Mouse (Mus musculus) heart, embryonic 14.5 days (tissue): ENCODE data around the gene Dnajc22. TPM values are rescaled to one million over a fixed set of nuclear protein-coding genes. Genes with fewer than 3 reads are reported as not detected.

ENCODE experiments used
- ATAC-seq: fragments of 200-750 bp; cut with Nextera tagmentation; 2 replicates; pipeline ENCODE4 v1.8.0; 2017; ENCODE audit warnings: low read depth, moderate TSS enrichment; ENCODE audit not compliant: insufficient number of reproducible peaks, insufficient read depth, low FRiP score
- H3K27ac ChIP-seq, 2 experiments: fragments of 200-500 bp in 1 of 2; fragments of 300-500 bp in 1 of 2; sonication (generic) in 1 of 2; replicated peaks in 1 of 2; 2 replicates each; pipeline ENCODE4 v1.5.1; 2012 to 2014; ENCODE audit warnings: low read depth in 2 of 2, low read length in 2 of 2, control low read depth in 1 of 2, mild to moderate bottlenecking in 1 of 2, mixed read lengths in 1 of 2; ENCODE audit not compliant: control insufficient read depth in 1 of 2, insufficient read depth in 1 of 2
- H3K27me3 ChIP-seq: fragments of 300-500 bp; sonication (generic); 2 replicates; pipeline ENCODE4 v1.6.1; 2014; ENCODE audit warnings: mild to moderate bottlenecking, low read length, control low read depth; ENCODE audit not compliant: control insufficient read depth, insufficient read depth
- H3K36me3 ChIP-seq: fragments of 300-500 bp; sonication (generic); 2 replicates; pipeline ENCODE4 v1.6.1; 2014; ENCODE audit warnings: mild to moderate bottlenecking, control low read depth, low read length, mixed read lengths; ENCODE audit not compliant: control insufficient read depth, insufficient read depth
- H3K4me1 ChIP-seq, 2 experiments: fragments of 200-500 bp in 1 of 2; fragments of 300-500 bp in 1 of 2; sonication (generic) in 1 of 2; 2 replicates each; pipeline ENCODE4 v1.6.1; 2012 to 2014; ENCODE audit warnings: low read length in 2 of 2, control low read depth in 1 of 2, mixed read lengths in 1 of 2; ENCODE audit not compliant: control insufficient read depth in 2 of 2, insufficient read depth in 2 of 2
- H3K4me2 ChIP-seq: fragments of 300-500 bp; sonication (generic); 2 replicates; pipeline ENCODE4 v1.6.1; 2014; ENCODE audit warnings: mild to moderate bottlenecking, low read length
- H3K4me3 ChIP-seq, 2 experiments: fragments of 200-500 bp in 1 of 2; fragments of 300-500 bp in 1 of 2; sonication (generic) in 1 of 2; 2 replicates each; pipeline ENCODE4 v1.5.1; 2012 to 2014; ENCODE audit warnings: low read length in 2 of 2, mild to moderate bottlenecking in 2 of 2, control low read depth in 1 of 2, low read depth in 1 of 2, moderate library complexity in 1 of 2; ENCODE audit not compliant: control insufficient read depth in 1 of 2, insufficient read depth in 1 of 2
- H3K9ac ChIP-seq: fragments of 300-500 bp; sonication (generic); 2 replicates; pipeline ENCODE4 v1.6.1; 2014; ENCODE audit warnings: mild to moderate bottlenecking, low read length
- H3K9me3 ChIP-seq: fragments of 300-500 bp; sonication (generic); 2 replicates; pipeline ENCODE4 v1.6.1; 2016; ENCODE audit warnings: low read length, control low read depth; ENCODE audit not compliant: control insufficient read depth
- WGBS: fragments of 180-500 bp; shearing (Covaris S2); extraction: QIAGEN DNeasy Blood & Tissue Kit; methylation state at CpG from one replicate; pipeline ENCODE4 v1.1.7; 2014; 5-methylcytosine and 5-hydroxymethylcytosine counted together
- polyA plus RNA-seq: library from polyadenylated mRNA; unstranded; fragments of >200 nt; fragmentation: Nextera tagmentation; extraction: Ambion mirVana; gene quantifications from 2 replicates; pipeline ENCODE4 v1.2.1, GENCODE M21; 2014

Dnajc22 gene
- polyA plus RNA-seq, 1 experiment from 2014 or later: 1.3 TPM

GRCm38 (mm10) chr15:99096061-99096793, 3.3 kb downstream of the Dnajc22 start:
- WGBS: 6% methylated on average over 24 of the region's 24 CpGs
- H3K4me3 ChIP-seq: peak overlapping the region; percentile 33 to 46
- H3K36me3 ChIP-seq: no peaks in the 10 kb centered on the region
- H3K4me1 ChIP-seq: peaks cover 13 to 37% of the 10 kb centered on the region in 2 experiments
- no peaks in the 10 kb centered on the region for H3K9me3 ChIP-seq
- peaks cover 75% of the 10 kb centered on the region for H3K27me3 ChIP-seq
- H3K4me2 ChIP-seq: peak overlapping the region; percentile 82
- no peak overlapping the region for H3K27ac ChIP-seq
- no peak for ATAC-seq
- H3K9ac ChIP-seq: peak overlapping the region; percentile 55; the same call in 1 of the 2 replicates

GRCm38 (mm10) chr15:99096831-99097500, 4.0 kb downstream of the Dnajc22 start:
- under 1% methylated on average over 49 of the region's 58 CpGs for WGBS
- Histone ChIP-seq H3K9me3 (no peaks in the 10 kb centered on the region), H3K27ac (no peak overlapping the region), H3K9ac (peak overlapping the region; percentile 55), H3K27me3 (peaks cover 67% of the 10 kb centered on the region), H3K4me2 (peak overlapping the region; percentile 82), H3K4me3 (peak overlapping the region; percentile 33 to 46), H3K4me1 (peaks cover 13 to 37% of the 10 kb centered on the region in 2 experiments), H3K36me3 (no peaks in the 10 kb centered on the region)
- no peak for ATAC-seq

GRCm38 (mm10) chr15:99097840-99098492, 5.0 kb downstream of the Dnajc22 start:
- under 1% methylated on average over 39 of the region's 39 CpGs for WGBS
- peaks cover 13 to 37% of the 10 kb centered on the region in 2 experiments for H3K4me1 ChIP-seq
- H3K36me3 ChIP-seq: no peaks in the 10 kb centered on the region
- ATAC-seq: no peak
- H3K9ac ChIP-seq: peak overlapping the region; percentile 66
- peak overlapping the region; percentile 30 to 46 for H3K4me3 ChIP-seq
- H3K27me3 ChIP-seq: peaks cover 57% of the 10 kb centered on the region
- no peaks in the 10 kb centered on the region for H3K9me3 ChIP-seq
- H3K4me2 ChIP-seq: peak overlapping the region; percentile 82
- H3K27ac ChIP-seq: no peak overlapping the region

DNA sequence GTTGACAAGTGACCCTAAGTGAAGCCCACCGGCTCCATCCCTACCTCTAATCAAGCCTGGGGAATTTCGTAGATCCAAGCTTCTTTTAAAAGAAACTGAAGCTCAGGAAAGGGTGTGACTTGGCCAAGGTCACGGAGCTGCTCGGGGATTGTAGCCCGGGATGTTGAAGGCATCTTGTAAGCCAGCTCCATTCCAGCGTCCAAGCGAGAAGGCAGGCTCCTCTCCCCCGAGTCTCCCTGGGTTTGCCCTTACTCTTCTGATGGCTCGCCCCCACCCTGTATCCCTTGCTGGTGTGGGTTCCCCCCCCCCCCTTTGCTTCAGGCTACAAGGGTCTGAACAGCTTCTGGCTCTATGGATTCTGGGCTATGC, 5.5 kb downstream of the Dnajc22 start:
- H3K4me1 ChIP-seq: peaks cover 13 to 36% of the 10 kb centered on the region in 2 experiments
- H3K9me3 ChIP-seq: no peaks in the 10 kb centered on the region
- ATAC-seq: no peak
- peak overlapping the region; percentile 82 for H3K4me2 ChIP-seq
- peak overlapping the region; percentile 30 to 46 for H3K4me3 ChIP-seq
- peaks cover 52% of the 10 kb centered on the region for H3K27me3 ChIP-seq
- H3K27ac ChIP-seq: no peak overlapping the region
- 2% methylated on average over 9 of the region's 9 CpGs for WGBS
- no peaks in the 10 kb centered on the region for H3K36me3 ChIP-seq
- peak overlapping the region; percentile 66 for H3K9ac ChIP-seq

- H3K9me3 ChIP-seq: no peaks in the 10 kb centered on the region
- 3% methylated on average over 15 of the region's 15 CpGs for WGBS
- H3K9ac ChIP-seq: no peak overlapping the region
- ATAC-seq: 0 out of 2 replicates have a peak, but pooled peaks have one; percentile 8
- H3K4me2 ChIP-seq: peak overlapping the region; percentile 82
- peaks cover 47% of the 10 kb centered on the region for H3K27me3 ChIP-seq
- H3K27ac ChIP-seq: no peak overlapping the region
- peaks cover 10 to 31% of the 10 kb centered on the region in 2 experiments for H3K4me1 ChIP-seq
- no peaks in the 10 kb centered on the region for H3K36me3 ChIP-seq
- H3K4me3 ChIP-seq: peak overlapping the region; percentile 6 to 46; a peak in 3 of 4 replicates
Measured at GRCm38 (mm10) chr15:99099139-99099556, 6.2 kb downstream of the Dnajc22 start.

DNA sequence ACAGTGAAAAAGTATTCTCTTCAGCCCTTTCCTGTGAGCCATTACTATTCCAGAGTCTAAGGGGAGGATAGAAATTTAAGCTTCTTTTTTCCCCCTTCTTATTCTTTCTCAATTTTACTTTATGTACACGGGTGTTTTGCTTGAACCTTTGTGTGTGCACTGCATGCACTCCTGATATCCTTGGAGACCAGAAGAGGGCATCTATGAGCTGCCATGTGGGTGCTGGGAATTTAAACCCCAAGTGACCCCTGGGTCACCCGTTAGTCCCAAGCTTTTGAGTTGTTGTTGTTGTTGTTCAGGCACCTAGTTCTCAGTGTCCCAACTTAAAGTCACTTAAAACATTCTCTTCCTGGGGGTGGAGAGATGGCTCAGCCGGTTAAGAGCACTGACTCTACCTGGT, 7.0 kb downstream of the Dnajc22 start:
- 60% methylated on average over 3 of the region's 3 CpGs for WGBS
- Histone ChIP-seq H3K9ac (no peak overlapping the region), H3K4me3 (no peak overlapping the region), H3K27ac (no peak overlapping the region), H3K9me3 (no peaks in the 10 kb centered on the region), H3K4me2 (no peak overlapping the region), H3K27me3 (peaks cover 40% of the 10 kb centered on the region), H3K4me1 (peaks cover 8 to 27% of the 10 kb centered on the region in 2 experiments), H3K36me3 (no peaks in the 10 kb centered on the region)
- no peak for ATAC-seq

- H3K4me3 ChIP-seq: no peak overlapping the region
- no peak for ATAC-seq
- no peaks in the 10 kb centered on the region for H3K4me1 ChIP-seq
- no peak overlapping the region for H3K4me2 ChIP-seq
- no peak overlapping the region for H3K27ac ChIP-seq
- 72% methylated on average over 7 of the region's 7 CpGs for WGBS
- no peaks in the 10 kb centered on the region for H3K27me3 ChIP-seq
- no peaks in the 10 kb centered on the region for H3K36me3 ChIP-seq
- no peak overlapping the region for H3K9ac ChIP-seq
- 0 out of 2 replicates have a peak, but pooled peaks cover 3% of the 10 kb centered on the region for H3K9me3 ChIP-seq
Measured at GRCm38 (mm10) chr15:99105238-99105637, 12.3 kb downstream of the Dnajc22 start.
